Mouse (Mus musculus) large intestine, adult 2 months (tissue): Measurements from ENCODE around the gene Taf10. TPM values are rescaled to one million over a fixed set of nuclear protein-coding genes. Genes with fewer than 3 reads are reported as not detected.
"Not testable (repeated sequence)": the region's sequence is repeated elsewhere in the genome, so short reads cannot be mapped to it uniquely, and the experiment has no call there.

Experiments
- DNase-seq: peaks from one replicate; pipeline ENCODE4 v3.0.0-alpha.2; 2012; ENCODE audit warnings: low read depth, low spot score
- WGBS: fragments of 180-500 bp; shearing (Covaris S2); methylation state at CpG from one replicate; pipeline ENCODE4 v1.1.7; 2018; 5-methylcytosine and 5-hydroxymethylcytosine counted together
- polyA plus RNA-seq: library from polyadenylated mRNA; depleted of rRNA; stranded (reverse); fragments of >200 nt; gene quantifications from 2 replicates; pipeline ENCODE4 v1.2.3, GENCODE M21; 2012

Gene Taf10
- polyA plus RNA-seq, 1 experiment, result 435 TPM

GRCm38 (mm10) chr7:105761813-105762484 lies 17.8 kb upstream of the Taf10 start:
- DNase-seq, result no peak
- WGBS, result 39% methylated on average over 51 of the region's 51 CpGs

- no peak for DNase-seq
- 88% methylated on average over 10 of the region's 10 CpGs for WGBS
These were observed 9.1 kb upstream of the Taf10 start for GRCm38 (mm10) chr7:105753281-105753680.

- WGBS, result 87% methylated on average over 2 of the region's 2 CpGs
- no peak for DNase-seq
These were observed 8.6 kb upstream of the Taf10 start for GRCm38 (mm10) chr7:105752716-105753115.

- 14% methylated on average over 20 of the region's 20 CpGs for WGBS
- DNase-seq, result peak; percentile 78
These were observed 7.6 kb upstream of the Taf10 start, which contains the start of gene Tpp1 for GRCm38 (mm10) chr7:105751491-105752433. Gene Tpp1 (minus strand): TSS chr7:105752235.

- 78% methylated on average over 2 of the region's 2 CpGs for WGBS
- no peak for DNase-seq
These were observed 3.6 kb upstream of the Taf10 start for GRCm38 (mm10) chr7:105747776-105748175.

GRCm38 (mm10) chr7:105743246-105743925 lies 775 bp downstream of the Taf10 start:
- WGBS, result 28% methylated on average over 20 of the region's 20 CpGs

GRCm38 (mm10) chr7:105742539-105743215 lies 1.5 kb downstream of the Taf10 start:
- 52% methylated on average over 7 of the region's 7 CpGs for WGBS
- DNase-seq, result not testable (repeated sequence)

More at GRCm38 (mm10) chr7:105743246-105743925, 775 bp downstream of the Taf10 start:
- not testable (repeated sequence) for DNase-seq

- no peak for DNase-seq
- 90% methylated on average over 9 of the region's 9 CpGs for WGBS
These were observed 2.2 kb downstream of the Taf10 start for GRCm38 (mm10) chr7:105741978-105742377.

GRCm38 (mm10) chr7:105740851-105741250 lies 3.3 kb downstream of the Taf10 start:
- WGBS, result 74% methylated on average over 6 of the region's 6 CpGs
- DNase-seq, result no peak

GRCm38 (mm10) chr7:105740089-105740795 lies 3.9 kb downstream of the Taf10 start:
- no peak for DNase-seq
- WGBS, result 88% methylated on average over 13 of the region's 13 CpGs

- WGBS, result 51% methylated on average over 3 of the region's 3 CpGs
- DNase-seq, result no peak
These were observed 5.2 kb downstream of the Taf10 start for GRCm38 (mm10) chr7:105738948-105739347.

- no peak for DNase-seq
- 63% methylated on average over 2 of the region's 2 CpGs for WGBS
These were observed 5.9 kb downstream of the Taf10 start for GRCm38 (mm10) chr7:105738286-105738685.

- 22% methylated on average over 3 of the region's 3 CpGs for WGBS
- no peak for DNase-seq
These were observed 6.5 kb downstream of the Taf10 start for GRCm38 (mm10) chr7:105737648-105738047.

- DNase-seq, result no peak
- under 1% methylated on average over 30 of the region's 30 CpGs for WGBS
These were observed 7.1 kb downstream of the Taf10 start, which contains the start of gene Rrp8 for GRCm38 (mm10) chr7:105736911-105737521. Gene Rrp8 (minus strand): TSS chr7:105737385.

GRCm38 (mm10) chr7:105736264-105736901 lies 7.8 kb downstream of the Taf10 start, which contains the start of gene Ilk:
Gene Ilk (plus strand): TSS chr7:105736592.
- WGBS, result under 1% methylated on average over 51 of the region's 62 CpGs

GRCm38 (mm10) chr7:105735464-105735863 lies 8.7 kb downstream of the Taf10 start:
- DNase-seq, result not testable (repeated sequence)
- WGBS, result 29% methylated on average over 4 of the region's 4 CpGs

More at GRCm38 (mm10) chr7:105736264-105736901, 7.8 kb downstream of the Taf10 start, which contains the start of gene Ilk:
- peak; percentile 69 for DNase-seq

- 88% methylated on average over 8 of the region's 8 CpGs for WGBS
- no peak for DNase-seq
These were observed 9.3 kb downstream of the Taf10 start for GRCm38 (mm10) chr7:105734826-105735225.

GRCm38 (mm10) chr7:105733836-105734235 lies 10.3 kb downstream of the Taf10 start:
- no peak for DNase-seq
- 96% methylated on average over 11 of the region's 11 CpGs for WGBS
